Mouse (Mus musculus): ENCODE measurements around the gene Traip.

- TF ChIP-seq CTCF (conservative IDR thresholded peaks at IDR 0.05; ENCODE audit: insufficient read depth, insufficient read length, low read depth, low read length): no peak
- TF ChIP-seq POLR2A (IDR thresholded peaks at IDR 0.05; ENCODE audit: low read depth, low read length): no peak
Measured at GRCm38 (mm10) chr9:107901627-107901914, 48.4 kb upstream of the Traip start.

Measured in kidney, adult 2 months (tissue).